Mouse (Mus musculus) left cerebral cortex, postnatal 10 days (tissue): Measurements from ENCODE around the gene Gpr84. TPM values are rescaled to one million over a fixed set of nuclear protein-coding genes. Genes with fewer than 3 reads are reported as not detected.

Source experiments
- DNase-seq, 2 experiments: peaks; one replicate each; pipeline ENCODE4 v3.0.0; 2021 to 2022; ENCODE audit warnings: low spot score in 2 of 2, mixed read lengths in 1 of 2; ENCODE audit errors: extremely low spot score in 1 of 2
- intact Hi-C: fragments of 180-260 bp; cut with DNase I; formaldehyde crosslinking; loops from one replicate; pipeline ENCODE4 v1.15.1; 2025
- total RNA-seq, 2 experiments: library from RNA; stranded (reverse); gene quantifications; 2 replicates each; pipeline ENCODE4 v1.2.3; 2021

Gene Gpr84
- total RNA-seq, 2 experiments from 2014 or later, result 0.67 to 0.97 TPM

DNA sequence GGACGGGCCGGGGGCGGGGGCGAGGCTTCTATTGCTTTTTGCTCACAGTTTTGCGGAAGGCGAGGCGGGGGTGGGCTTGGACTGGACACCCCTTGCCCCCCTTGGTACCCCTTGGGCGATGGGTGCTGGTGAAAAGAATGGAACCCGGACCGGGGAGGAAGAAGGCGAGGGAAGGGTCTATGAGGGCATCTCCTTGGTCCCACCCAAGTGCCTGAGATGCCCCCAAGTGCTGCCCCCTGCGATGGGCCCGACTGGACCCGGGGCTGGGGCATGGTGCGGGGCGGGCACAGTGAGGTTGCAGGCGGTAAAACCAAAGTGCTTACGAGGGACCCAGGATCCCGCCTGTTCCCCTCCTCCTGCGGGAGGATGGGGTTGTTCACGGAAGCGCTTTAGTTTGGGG lies 3.8 kb upstream of the Gpr84 start:
- DNase-seq, result no peak
- intact Hi-C loops, result loop anchor here (10.0 kb wide), 1 partner anchor 329 kb away; no protein-coding TSS in a partner anchor

DNA sequence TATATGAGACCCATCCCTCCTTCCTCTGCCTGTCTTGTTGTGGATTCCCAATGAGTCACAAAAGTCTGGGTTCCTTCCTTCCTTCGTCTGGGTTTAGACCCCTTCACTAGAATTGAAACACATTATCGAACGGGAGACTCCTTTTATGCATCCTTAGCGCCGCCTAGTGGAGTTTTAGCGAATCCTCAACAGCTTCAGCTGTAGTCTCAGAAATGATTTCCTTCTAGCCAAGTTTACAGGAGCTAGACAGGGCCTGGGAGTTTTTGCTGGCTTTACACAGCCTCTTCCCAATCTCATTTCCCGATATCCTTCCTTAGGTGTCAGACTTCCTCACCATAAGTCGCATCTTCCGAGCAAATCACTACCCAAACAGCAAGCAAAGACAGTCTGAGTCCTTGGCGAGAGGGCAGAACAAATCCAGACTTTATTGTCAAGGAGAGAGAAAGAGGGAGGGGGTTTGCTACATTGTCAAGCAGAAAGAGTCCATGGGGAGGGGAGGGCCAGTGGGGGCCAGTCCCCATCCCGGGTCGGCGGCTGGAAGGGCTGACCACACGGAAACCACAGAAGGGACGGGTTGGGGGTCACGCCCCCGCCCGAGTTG lies 3.2 kb upstream of the Gpr84 start:
- intact Hi-C loops, result loop anchor here (2.0 to 10.0 kb wide), 2 partner anchors 129 to 329 kb away; no protein-coding TSS in a partner anchor
- peak in 1 of 2 experiments; percentile 81 for DNase-seq

DNA sequence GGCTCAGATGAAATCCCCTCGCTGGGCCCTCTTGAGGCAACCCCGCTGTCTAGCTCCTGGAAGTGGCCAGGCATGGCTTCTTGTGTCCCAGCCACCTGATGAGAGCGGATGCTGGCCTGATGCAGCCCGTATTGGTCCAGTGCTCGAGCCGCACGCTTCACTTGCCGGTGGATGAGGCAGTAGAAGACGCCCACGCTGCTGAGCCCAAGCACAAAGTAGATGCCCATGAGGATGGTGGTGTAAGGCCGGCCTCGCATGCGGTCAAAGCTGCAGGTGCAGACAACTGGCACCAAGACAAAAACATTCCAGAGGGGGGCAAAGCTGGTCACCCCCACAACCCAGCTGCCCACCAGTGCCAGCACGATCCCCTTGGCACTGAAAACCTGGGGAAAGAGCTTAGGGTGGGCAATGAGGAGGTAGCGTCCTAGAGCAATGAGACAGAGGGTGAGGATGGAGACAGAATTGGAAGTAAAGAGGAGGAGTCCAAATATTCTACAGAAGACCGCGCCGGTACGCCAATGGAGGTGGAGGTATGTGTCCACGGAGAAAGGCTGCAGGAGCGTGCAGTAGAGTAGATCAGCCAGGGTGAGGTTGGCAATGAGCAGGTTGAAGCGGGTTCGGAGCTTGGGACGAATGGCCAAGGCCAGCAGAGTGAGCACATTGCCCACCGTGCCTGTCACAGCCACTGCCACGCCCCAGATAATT lies 1.4 kb downstream of the Gpr84 start:
- no peak for DNase-seq
- intact Hi-C loops, result no loop called here

DNA sequence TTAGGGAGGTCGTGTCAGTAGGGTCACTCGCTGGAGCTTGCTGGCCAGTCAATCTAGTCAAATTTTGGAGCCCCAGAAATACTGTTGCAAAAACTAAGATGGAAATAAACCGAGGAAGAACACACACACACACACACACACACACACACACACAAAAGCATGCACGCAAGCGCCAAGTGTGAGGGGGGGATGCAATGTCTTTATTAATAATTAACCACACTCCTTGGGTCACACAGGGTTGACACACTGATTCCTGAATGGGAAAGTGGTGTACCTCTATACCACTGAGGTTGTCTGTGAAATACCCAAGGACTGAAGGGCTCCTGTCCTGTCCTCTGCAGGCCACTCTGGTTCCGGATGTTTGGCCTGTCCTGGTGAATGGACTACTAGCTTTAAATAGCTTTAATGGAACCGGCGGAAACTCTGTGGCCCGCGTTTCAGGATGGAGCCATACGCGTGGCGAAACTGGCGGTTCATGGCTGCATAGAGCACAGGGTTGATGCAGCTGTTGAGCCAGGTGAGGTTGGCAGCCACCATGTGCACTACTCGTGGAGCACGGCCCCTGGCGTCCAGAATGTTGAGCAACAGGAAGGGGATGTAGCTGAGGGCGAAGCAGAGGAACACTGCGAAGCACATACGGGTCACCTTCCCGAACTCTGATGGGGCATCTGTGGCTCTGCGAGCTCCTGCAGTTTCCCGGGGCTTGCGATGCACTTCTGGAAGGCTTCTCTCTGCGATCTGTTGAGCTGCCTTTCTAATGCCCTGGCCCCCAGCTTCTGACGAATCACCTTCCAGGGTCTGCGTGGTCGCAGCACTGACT lies 2.1 kb downstream of the Gpr84 start:
- no peak for DNase-seq
- intact Hi-C loops, result no loop called here

DNA sequence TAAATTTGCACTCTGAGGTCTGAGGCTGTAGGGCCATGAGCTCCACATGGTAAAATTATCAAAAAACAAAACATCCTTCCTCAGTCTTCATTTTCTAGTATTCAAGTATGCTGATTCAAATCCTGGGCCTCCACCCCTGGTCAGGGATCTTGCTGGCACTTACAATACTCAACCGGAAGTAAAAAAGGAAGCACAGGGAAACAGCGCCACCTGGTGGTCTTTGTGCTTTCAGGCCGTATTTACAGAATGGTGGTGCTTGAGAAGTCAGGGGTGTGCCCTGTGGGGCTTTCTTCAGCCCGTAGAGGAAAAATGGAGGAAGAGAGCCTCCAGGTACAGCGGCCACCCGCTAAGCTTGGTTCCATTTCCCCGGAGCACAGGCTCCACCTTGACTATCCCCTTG lies 3.3 kb downstream of the Gpr84 start:
- DNase-seq, result peak; percentile 90 to 91
- intact Hi-C loops, result loop anchor here (2.0 kb wide), 2 partner anchors 22 to 60 kb away; no protein-coding TSS in a partner anchor

DNA sequence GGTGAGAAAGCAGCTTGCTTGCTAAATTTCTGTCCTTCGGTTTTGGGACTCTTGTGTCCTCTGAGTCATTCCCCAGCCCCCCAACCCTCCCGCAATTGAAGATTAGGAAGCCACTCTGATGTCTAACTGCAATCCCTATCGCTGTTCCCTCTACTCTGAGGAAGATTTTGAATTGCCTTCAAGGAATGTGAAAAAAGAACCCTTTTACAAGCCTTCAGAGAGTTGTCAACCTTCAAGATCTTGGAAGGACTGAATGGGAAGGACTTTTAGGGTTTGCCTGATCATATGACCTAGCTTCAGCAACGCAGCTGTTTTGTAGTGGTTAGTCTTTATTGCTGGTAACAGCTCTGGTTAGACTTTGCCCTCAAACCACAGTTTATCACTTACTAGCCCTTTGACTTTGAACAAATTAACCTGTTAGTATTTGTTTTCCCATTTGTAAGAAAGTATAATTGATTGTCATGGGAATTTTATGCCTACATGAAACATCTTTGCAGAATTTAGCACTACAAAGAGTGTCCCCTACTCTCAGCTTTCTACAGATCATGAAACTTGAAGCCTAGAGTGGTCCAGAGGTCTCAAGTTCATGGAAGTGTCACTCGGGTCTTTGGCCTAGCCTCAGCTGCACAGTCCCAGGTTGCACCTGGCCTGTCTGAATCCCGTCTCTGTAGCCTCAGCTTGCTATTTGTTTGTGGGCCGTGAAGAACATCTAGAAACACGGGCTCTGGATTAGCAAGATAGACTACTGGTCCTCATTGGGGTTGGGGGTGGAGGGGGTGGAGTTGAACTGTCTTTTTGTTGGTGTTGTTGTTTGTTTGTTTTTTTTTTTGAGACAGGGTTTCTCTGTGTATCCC lies 4.4 kb downstream of the Gpr84 start:
- no peak for DNase-seq

DNA sequence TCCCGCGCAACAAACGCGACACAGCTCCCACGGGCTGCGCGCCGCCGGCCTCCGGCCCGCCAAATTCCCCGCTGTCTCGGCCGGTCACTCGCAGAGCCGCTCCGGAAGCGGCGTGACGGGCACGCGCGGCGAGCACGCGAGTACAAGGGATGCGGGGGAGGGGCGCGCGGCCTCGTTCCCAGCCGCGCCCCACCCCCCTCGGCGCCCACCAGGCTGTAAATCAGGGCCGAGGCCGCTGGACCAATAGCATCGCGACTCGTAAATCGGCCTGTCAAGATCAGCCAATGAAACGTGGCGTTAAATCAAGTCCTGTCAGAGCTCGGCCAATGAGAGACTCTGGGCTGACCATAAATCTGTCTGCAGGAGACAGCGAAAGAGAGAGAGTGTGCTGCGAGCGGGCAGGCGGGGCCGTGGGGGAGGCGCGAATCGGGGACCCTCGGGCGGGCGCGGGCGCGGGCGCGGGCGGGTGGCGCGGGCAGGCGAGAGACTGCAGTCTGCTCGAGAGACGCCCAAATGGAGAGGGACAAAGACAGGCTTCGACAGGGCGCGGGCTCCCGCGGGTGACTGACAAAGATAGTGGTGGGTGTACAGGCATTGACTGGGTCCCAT lies 5.2 kb downstream of the Gpr84 start:
- intact Hi-C loops, result no loop called here
- DNase-seq, result peak; percentile 97 to 99

More for the DNA sequence above, 4.4 kb downstream of the Gpr84 start:
- intact Hi-C loops, result loop anchor here (2.0 kb wide), 2 partner anchors 21 to 59 kb away; no protein-coding TSS in a partner anchor

DNA sequence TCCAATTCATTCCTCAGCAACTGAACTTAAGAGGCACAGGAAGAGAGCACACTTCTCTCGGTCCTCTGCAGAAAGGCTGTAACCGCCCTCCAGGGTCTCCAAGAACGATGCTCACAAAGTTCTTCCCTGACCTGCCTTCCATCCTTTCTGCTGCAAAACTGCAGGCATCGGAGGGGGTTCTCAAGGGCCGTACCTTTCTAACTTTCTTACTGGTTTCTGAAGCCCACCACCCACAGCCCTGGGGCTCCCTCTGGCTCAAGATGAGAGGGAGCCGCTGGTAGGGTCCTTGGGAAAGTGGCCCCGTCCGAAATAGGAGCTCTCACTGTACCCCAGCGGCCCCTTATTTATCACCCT lies 5.8 kb downstream of the Gpr84 start:
- intact Hi-C loops, result no loop called here

DNA sequence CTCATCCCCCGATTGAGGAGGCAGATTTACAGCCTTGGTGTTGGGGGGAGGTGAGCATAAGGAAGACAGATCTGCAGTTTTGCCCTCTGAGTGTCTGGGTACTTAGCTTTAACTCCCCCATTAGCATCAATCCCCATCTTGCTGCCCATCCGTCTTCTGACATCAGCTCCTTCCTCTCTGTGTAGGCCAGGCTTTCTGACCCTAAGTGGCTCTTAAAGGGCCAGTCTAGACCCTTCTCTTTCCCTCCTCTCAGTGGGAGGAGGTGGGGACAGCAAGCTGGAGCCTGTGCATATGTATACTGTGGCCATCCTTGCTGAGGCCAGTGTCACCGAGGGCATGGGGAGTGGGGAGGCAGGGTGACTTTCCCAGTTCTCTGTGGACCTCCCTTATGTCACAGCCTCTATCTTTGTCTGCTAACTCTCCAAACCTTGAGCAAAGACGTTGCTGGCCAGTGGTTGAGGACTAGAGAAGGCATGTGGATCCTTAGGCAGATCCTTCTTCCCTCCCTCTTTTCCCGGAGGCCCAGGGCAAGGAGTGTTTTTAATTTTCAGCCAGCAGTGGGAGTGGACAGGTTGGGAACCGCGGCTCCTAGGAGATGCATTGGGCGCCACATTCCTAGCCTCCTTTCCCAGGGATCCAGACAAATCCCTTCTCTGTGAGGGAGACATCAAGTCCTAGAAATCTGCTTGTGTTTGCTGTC lies 6.3 kb downstream of the Gpr84 start:
- intact Hi-C loops, result no loop called here
- no peak for DNase-seq

More for the DNA sequence above, 5.8 kb downstream of the Gpr84 start:
- DNase-seq, result no peak

DNA sequence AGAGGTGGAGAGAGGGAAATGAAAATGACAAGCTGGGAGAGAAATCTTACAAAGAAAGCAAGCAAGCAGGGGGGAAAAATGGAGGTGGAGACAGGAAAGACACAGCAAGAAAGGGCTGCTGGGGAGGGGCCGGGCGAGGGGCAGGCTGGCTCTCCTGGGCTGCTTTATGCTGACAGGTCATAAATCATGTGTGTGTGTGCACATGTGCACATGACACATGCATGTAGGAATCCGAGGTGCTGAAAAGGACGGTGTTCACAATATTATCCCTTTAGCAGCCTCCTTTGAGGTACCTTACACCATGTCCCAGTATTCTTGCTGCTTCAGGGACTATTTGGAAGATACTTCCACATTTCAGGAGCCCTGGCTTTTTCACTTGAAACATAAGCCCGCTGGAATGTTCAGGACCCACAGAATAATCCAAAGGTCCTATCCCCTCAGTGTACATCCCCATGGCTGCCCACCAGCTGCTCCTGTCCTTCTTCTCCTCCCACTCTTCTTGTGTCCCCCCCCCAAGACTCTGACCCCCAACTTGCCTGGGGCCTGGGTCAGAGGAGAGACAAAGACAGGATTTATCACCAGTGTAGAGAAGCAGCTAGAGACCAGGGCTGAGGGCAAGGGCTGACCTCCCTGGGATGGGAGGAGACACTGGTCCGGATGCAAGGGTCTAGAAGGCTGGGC lies 7.9 kb downstream of the Gpr84 start:
- no peak for DNase-seq
- intact Hi-C loops, result no loop called here

DNA sequence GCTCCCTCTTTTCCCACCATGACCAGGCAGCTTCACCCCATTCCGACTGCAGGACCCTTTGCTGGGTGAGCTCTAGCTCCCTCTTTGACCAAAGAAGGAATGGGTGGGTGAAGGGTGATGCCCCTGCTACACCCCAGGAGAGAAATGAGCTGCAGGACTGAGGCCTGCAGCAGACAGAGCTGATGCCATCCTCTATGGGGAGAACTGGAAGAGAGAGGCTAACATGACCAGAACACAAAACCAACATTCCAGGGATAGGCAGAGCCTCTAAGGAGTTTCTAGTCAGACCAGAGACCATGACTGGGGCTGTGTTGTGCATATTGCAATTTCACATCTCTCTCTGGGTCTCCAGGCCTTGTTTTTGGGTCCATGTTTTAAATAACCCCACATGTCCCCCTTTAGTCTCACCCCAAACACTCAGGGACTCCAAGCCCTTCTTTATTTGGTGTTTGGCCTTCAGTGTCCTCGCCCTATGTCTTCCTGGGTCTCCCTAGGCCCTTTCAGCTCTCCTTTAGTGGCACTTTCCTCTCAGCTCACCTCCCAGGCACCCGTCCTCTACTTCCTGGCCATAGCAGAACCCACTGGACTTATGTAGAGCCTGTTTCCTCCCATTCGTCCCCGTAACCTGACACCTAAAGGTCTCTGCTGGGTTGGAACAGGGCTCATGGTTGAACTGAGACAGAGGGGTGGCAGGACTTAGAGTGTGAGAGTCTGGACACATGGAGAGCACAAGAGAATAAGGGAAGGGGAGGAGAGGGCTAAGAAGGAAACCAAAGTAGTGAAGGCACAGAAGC lies 8.7 kb downstream of the Gpr84 start:
- DNase-seq, result no peak
- intact Hi-C loops, result no loop called here

DNA sequence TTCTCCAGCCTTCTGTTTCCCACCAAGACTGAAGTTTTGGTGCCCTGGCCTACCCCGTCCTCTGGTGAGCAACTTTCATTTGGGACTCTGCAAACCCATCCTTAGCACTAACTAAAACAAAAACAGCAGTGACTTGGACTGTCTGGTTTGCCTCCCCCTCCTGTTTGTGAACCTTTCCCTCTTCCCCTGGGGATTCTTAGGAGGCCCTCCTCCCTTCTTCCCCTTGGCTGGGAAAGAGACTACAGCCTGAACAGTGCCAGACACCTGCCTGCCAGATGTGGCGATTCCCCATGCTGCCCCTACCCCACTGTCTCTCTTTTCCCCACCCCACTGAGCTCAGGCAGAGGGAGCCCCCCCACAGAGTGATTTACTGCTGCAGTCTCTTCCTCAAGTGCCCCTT lies 9.4 kb downstream of the Gpr84 start:
- no peak for DNase-seq
- intact Hi-C loops, result no loop called here

DNA sequence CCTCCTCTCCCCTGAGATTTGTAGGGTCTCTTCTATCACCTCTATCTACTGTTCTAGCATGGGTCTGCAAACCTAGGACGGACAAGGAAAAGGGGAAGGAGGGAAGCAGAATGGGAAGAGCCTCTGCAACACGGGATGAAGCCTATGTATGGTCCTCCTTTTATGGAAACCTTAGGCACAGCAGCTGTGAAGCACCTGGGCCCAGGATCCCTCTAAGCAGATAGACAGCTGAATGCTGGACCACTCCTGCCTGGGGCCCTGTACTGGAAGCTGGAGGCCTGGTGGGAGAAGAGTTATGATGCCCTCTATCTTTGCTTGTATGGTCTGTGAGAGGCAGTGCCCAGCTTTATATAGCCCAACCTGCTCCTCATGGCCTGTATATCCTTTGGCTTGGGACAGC lies 9.9 kb downstream of the Gpr84 start:
- DNase-seq, result no peak
- intact Hi-C loops, result no loop called here

DNA sequence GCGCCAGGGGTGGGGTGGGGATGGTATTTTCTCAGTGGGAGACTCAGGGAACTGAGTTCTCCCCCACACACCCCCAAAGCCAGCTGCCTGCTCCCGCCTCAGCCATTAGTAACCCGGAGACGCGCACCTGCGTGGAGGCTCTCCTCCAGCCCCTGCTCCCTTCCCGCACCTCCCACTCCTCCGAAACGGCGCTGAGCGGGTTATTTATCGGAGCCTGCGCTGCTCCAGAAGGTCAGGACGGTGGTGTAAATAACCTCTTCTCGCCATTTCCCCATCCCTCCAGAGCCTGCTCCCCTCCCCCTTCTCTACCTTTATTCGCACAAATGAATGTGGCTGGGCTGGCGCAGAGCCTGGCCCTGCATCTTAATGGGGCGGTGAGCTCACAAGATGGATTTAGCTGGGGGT lies 10.3 kb downstream of the Gpr84 start:
- intact Hi-C loops, result no loop called here
- peak in 1 of 2 experiments; percentile 61 for DNase-seq

DNA sequence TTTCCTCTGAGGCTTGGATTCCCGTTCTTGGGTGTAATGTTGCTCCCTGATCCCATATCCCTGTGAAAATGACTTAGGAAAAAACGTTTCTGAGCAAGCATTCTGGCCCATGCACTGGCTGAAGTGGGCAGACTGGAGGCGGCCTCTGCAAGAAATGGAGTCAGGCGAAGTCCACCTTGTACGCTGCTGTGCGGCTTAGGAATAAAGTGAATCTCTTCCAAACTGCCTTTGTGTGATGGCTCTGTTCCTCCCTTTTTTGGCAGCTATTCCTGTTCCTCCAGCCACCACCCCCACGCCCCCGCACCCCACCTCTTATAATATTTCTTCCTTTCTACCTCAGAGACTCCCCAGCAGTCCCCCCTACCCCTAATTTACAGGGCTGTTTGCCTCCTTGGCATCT lies 10.8 kb downstream of the Gpr84 start:
- intact Hi-C loops, result no loop called here
- DNase-seq, result no peak

DNA sequence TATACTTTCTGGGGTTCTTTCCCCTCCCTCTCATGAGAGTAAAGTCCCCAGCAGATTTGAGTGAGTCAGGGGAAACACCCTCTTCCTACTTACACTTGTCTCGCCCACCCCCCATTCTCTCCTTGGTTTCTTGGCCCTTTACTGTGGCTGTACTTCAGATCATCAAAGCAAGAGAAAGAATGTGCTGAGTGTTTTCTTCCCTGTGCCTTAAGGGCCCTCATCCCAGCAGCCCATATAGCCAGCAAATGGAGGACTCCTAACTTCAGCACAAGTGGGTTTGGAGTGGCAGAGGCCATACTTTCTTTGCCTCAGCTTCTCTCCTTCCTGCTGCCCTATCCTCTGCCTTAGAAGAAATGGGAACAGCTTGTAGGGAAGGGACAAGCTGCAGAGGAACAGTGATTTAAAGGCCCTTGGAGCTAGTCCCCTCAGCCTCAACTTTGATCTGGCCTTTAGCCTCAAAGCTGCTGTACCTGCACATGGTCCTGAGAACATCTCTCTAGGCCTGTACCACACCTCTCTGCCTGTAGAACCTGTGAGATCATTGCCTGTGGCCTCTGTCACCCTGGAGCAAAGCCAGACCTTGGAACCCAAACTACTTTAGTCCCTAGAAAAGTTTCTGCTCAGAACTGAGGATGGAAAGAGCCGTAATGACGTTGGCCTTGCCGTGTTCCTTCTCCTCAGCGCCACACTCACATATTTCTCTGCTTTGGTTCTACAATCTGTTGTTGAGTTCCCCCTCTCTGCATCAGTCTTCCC lies 11.4 kb downstream of the Gpr84 start:
- intact Hi-C loops, result no loop called here
- no peak for DNase-seq
